Mouse (Mus musculus): Measurements from ENCODE around the gene Helt. TPM values are rescaled to one million over a fixed set of nuclear protein-coding genes. Genes with fewer than 3 reads are reported as not detected.
A peak's percentile ranks its signal among the peaks of the same experiment; 100 is the strongest.

Gene Helt
- polyA plus RNA-seq, 1 experiment from 2014 or later: not detected

GRCm38 (mm10) chr8:46311159-46311558 is 16.7 kb upstream of the Helt start:
- Histone ChIP-seq H3K4me3 (ENCODE audit: low read depth, low read length) (no peak overlapping the region), H3K4me2 (no peak overlapping the region), H3K36me3 (ENCODE audit: control insufficient read depth, insufficient read depth, low read length) (no peaks in the 10 kb centered on the region), H3K9ac (ENCODE audit: low read depth, low read length) (no peak overlapping the region), H3K4me1 (ENCODE audit: control insufficient read depth, insufficient read depth, low read length) (no peaks in the 10 kb centered on the region), H3K27me3 (ENCODE audit: control insufficient read depth, insufficient read depth, low read length) (0 out of 2 replicates have a peak, but pooled peaks cover 3% of the 10 kb centered on the region), H3K9me3 (replicated peaks; ENCODE audit: control insufficient read depth, low read length) (no peaks in the 10 kb centered on the region), H3K27ac (ENCODE audit: low read depth, low read length) (no peak overlapping the region)
- ATAC-seq (replicated peaks; ENCODE audit: insufficient number of reproducible peaks, low FRiP score, low TSS enrichment): 0 out of 2 replicates have a peak, but pooled peaks have one; percentile 35
- 10% methylated on average over 10 of the region's 10 CpGs for WGBS (ENCODE audit: insufficient replicate concordance)

- H3K27me3 ChIP-seq (ENCODE audit: control insufficient read depth, insufficient read depth, low read length): 0 out of 2 replicates have a peak, but pooled peaks cover 3% of the 10 kb centered on the region
- no peak overlapping the region for H3K27ac ChIP-seq (ENCODE audit: low read depth, low read length)
- H3K36me3 ChIP-seq (ENCODE audit: control insufficient read depth, insufficient read depth, low read length): no peaks in the 10 kb centered on the region
- H3K9me3 ChIP-seq (replicated peaks; ENCODE audit: control insufficient read depth, low read length): no peaks in the 10 kb centered on the region
- no peaks in the 10 kb centered on the region for H3K4me1 ChIP-seq (ENCODE audit: control insufficient read depth, insufficient read depth, low read length)
- no peak overlapping the region for H3K4me3 ChIP-seq (ENCODE audit: low read depth, low read length)
- ATAC-seq (replicated peaks; ENCODE audit: insufficient number of reproducible peaks, low FRiP score, low TSS enrichment): no peak
- 79% methylated on average over 2 of the region's 2 CpGs for WGBS (ENCODE audit: insufficient replicate concordance)
- no peak overlapping the region for H3K9ac ChIP-seq (ENCODE audit: low read depth, low read length)
- no peak overlapping the region for H3K4me2 ChIP-seq
These were observed 13.7 kb upstream of the Helt start for GRCm38 (mm10) chr8:46308189-46308588.

GRCm38 (mm10) chr8:46305733-46306349 is 11.4 kb upstream of the Helt start:
- Histone ChIP-seq H3K4me2 (peak overlapping the region; percentile 46; the same call in 1 of the 2 replicates), H3K27me3 (ENCODE audit: control insufficient read depth, insufficient read depth, low read length) (0 out of 2 replicates have a peak, but pooled peaks cover 3% of the 10 kb centered on the region), H3K9me3 (replicated peaks; ENCODE audit: control insufficient read depth, low read length) (no peaks in the 10 kb centered on the region), H3K4me3 (ENCODE audit: low read depth, low read length) (no peak overlapping the region), H3K36me3 (ENCODE audit: control insufficient read depth, insufficient read depth, low read length) (no peaks in the 10 kb centered on the region), H3K27ac (ENCODE audit: low read depth, low read length) (no peak overlapping the region), H3K4me1 (ENCODE audit: control insufficient read depth, insufficient read depth, low read length) (no peaks in the 10 kb centered on the region), H3K9ac (ENCODE audit: low read depth, low read length) (no peak overlapping the region)
- ATAC-seq (replicated peaks; ENCODE audit: insufficient number of reproducible peaks, low FRiP score, low TSS enrichment): no peak
- 3% methylated on average over 9 of the region's 9 CpGs for WGBS (ENCODE audit: insufficient replicate concordance)

- ATAC-seq (replicated peaks; ENCODE audit: insufficient number of reproducible peaks, low FRiP score, low TSS enrichment): no peak
- no peak overlapping the region for H3K9ac ChIP-seq (ENCODE audit: low read depth, low read length)
- no peaks in the 10 kb centered on the region for H3K4me1 ChIP-seq (ENCODE audit: control insufficient read depth, insufficient read depth, low read length)
- H3K36me3 ChIP-seq (ENCODE audit: control insufficient read depth, insufficient read depth, low read length): no peaks in the 10 kb centered on the region
- no peaks in the 10 kb centered on the region for H3K9me3 ChIP-seq (replicated peaks; ENCODE audit: control insufficient read depth, low read length)
- no peak overlapping the region for H3K4me3 ChIP-seq (ENCODE audit: low read depth, low read length)
- H3K4me2 ChIP-seq: no peak overlapping the region
- H3K27me3 ChIP-seq (ENCODE audit: control insufficient read depth, insufficient read depth, low read length): peaks cover 7% of the 10 kb centered on the region
- 79% methylated on average over 9 of the region's 9 CpGs for WGBS (ENCODE audit: insufficient replicate concordance)
- no peak overlapping the region for H3K27ac ChIP-seq (ENCODE audit: low read depth, low read length)
These were observed 7.7 kb upstream of the Helt start for GRCm38 (mm10) chr8:46302121-46302520.

- ATAC-seq (replicated peaks; ENCODE audit: insufficient number of reproducible peaks, low FRiP score, low TSS enrichment): no peak
- H3K9ac ChIP-seq (ENCODE audit: low read depth, low read length): no peak overlapping the region
- H3K4me2 ChIP-seq: no peak overlapping the region
- no peak overlapping the region for H3K27ac ChIP-seq (ENCODE audit: low read depth, low read length)
- no peaks in the 10 kb centered on the region for H3K9me3 ChIP-seq (replicated peaks; ENCODE audit: control insufficient read depth, low read length)
- H3K4me1 ChIP-seq (ENCODE audit: control insufficient read depth, insufficient read depth, low read length): peaks cover 2% of the 10 kb centered on the region
- WGBS (ENCODE audit: insufficient replicate concordance): 35% methylated on average over 7 of the region's 7 CpGs
- H3K4me3 ChIP-seq (ENCODE audit: low read depth, low read length): no peak overlapping the region
- H3K27me3 ChIP-seq (ENCODE audit: control insufficient read depth, insufficient read depth, low read length): peaks cover 40% of the 10 kb centered on the region
- no peaks in the 10 kb centered on the region for H3K36me3 ChIP-seq (ENCODE audit: control insufficient read depth, insufficient read depth, low read length)
These were observed 4.4 kb upstream of the Helt start for GRCm38 (mm10) chr8:46298847-46299246.

GRCm38 (mm10) chr8:46296551-46296950 is 2.1 kb upstream of the Helt start:
- H3K27me3 ChIP-seq (ENCODE audit: control insufficient read depth, insufficient read depth, low read length): peaks cover 63% of the 10 kb centered on the region
- H3K4me3 ChIP-seq (ENCODE audit: low read depth, low read length): no peak overlapping the region
- no peaks in the 10 kb centered on the region for H3K9me3 ChIP-seq (replicated peaks; ENCODE audit: control insufficient read depth, low read length)
- peaks cover 3% of the 10 kb centered on the region for H3K4me1 ChIP-seq (ENCODE audit: control insufficient read depth, insufficient read depth, low read length)
- H3K36me3 ChIP-seq (ENCODE audit: control insufficient read depth, insufficient read depth, low read length): no peaks in the 10 kb centered on the region
- ATAC-seq (replicated peaks; ENCODE audit: insufficient number of reproducible peaks, low FRiP score, low TSS enrichment): no peak
- no peak overlapping the region for H3K27ac ChIP-seq (ENCODE audit: low read depth, low read length)
- 5% methylated on average over 11 of the region's 11 CpGs for WGBS (ENCODE audit: insufficient replicate concordance)
- no peak overlapping the region for H3K4me2 ChIP-seq
- no peak overlapping the region for H3K9ac ChIP-seq (ENCODE audit: low read depth, low read length)

GRCm38 (mm10) chr8:46295951-46296350 is 1.5 kb upstream of the Helt start:
- Histone ChIP-seq H3K4me2 (no peak overlapping the region), H3K36me3 (ENCODE audit: control insufficient read depth, insufficient read depth, low read length) (no peaks in the 10 kb centered on the region), H3K27me3 (ENCODE audit: control insufficient read depth, insufficient read depth, low read length) (peaks cover 69% of the 10 kb centered on the region), H3K9me3 (replicated peaks; ENCODE audit: control insufficient read depth, low read length) (no peaks in the 10 kb centered on the region), H3K9ac (ENCODE audit: low read depth, low read length) (no peak overlapping the region), H3K4me1 (ENCODE audit: control insufficient read depth, insufficient read depth, low read length) (peaks cover 3% of the 10 kb centered on the region), H3K27ac (ENCODE audit: low read depth, low read length) (no peak overlapping the region), H3K4me3 (ENCODE audit: low read depth, low read length) (no peak overlapping the region)
- ATAC-seq (replicated peaks; ENCODE audit: insufficient number of reproducible peaks, low FRiP score, low TSS enrichment): no peak
- WGBS (ENCODE audit: insufficient replicate concordance): 2% methylated on average over 8 of the region's 8 CpGs

- H3K4me2 ChIP-seq: no peak overlapping the region
- no peak overlapping the region for H3K9ac ChIP-seq (ENCODE audit: low read depth, low read length)
- no peaks in the 10 kb centered on the region for H3K36me3 ChIP-seq (ENCODE audit: control insufficient read depth, insufficient read depth, low read length)
- H3K27me3 ChIP-seq (ENCODE audit: control insufficient read depth, insufficient read depth, low read length): peaks cover 75% of the 10 kb centered on the region
- 1% methylated on average over 14 of the region's 14 CpGs for WGBS (ENCODE audit: insufficient replicate concordance)
- no peak overlapping the region for H3K27ac ChIP-seq (ENCODE audit: low read depth, low read length)
- no peak overlapping the region for H3K4me3 ChIP-seq (ENCODE audit: low read depth, low read length)
- no peak for ATAC-seq (replicated peaks; ENCODE audit: insufficient number of reproducible peaks, low FRiP score, low TSS enrichment)
- H3K9me3 ChIP-seq (replicated peaks; ENCODE audit: control insufficient read depth, low read length): no peaks in the 10 kb centered on the region
- peaks cover 3% of the 10 kb centered on the region for H3K4me1 ChIP-seq (ENCODE audit: control insufficient read depth, insufficient read depth, low read length)
These were observed 647 bp upstream of the Helt start for GRCm38 (mm10) chr8:46295101-46295534.

- Histone ChIP-seq H3K4me1 (ENCODE audit: control insufficient read depth, insufficient read depth, low read length) (peaks cover 3% of the 10 kb centered on the region), H3K4me2 (peak overlapping the region; percentile 50), H3K9ac (ENCODE audit: low read depth, low read length) (no peak overlapping the region), H3K27me3 (ENCODE audit: control insufficient read depth, insufficient read depth, low read length) (peaks cover 84% of the 10 kb centered on the region), H3K27ac (ENCODE audit: low read depth, low read length) (no peak overlapping the region), H3K4me3 (ENCODE audit: low read depth, low read length) (peak overlapping the region; percentile 12; the same call in 1 of the 2 replicates), H3K9me3 (replicated peaks; ENCODE audit: control insufficient read depth, low read length) (no peaks in the 10 kb centered on the region), H3K36me3 (ENCODE audit: control insufficient read depth, insufficient read depth, low read length) (no peaks in the 10 kb centered on the region)
- no peak for ATAC-seq (replicated peaks; ENCODE audit: insufficient number of reproducible peaks, low FRiP score, low TSS enrichment)
- under 1% methylated on average over 16 of the region's 16 CpGs for WGBS (ENCODE audit: insufficient replicate concordance)
These were observed 725 bp downstream of the Helt start for GRCm38 (mm10) chr8:46293741-46294151.
